Mouse (Mus musculus): Measurements from ENCODE around the gene Rab5c. TPM values are rescaled to one million over a fixed set of nuclear protein-coding genes. Genes with fewer than 3 reads are reported as not detected.

The Rab5c gene
- polyA plus RNA-seq, 1 experiment from 2014 or later: 13.0 TPM

DNA sequence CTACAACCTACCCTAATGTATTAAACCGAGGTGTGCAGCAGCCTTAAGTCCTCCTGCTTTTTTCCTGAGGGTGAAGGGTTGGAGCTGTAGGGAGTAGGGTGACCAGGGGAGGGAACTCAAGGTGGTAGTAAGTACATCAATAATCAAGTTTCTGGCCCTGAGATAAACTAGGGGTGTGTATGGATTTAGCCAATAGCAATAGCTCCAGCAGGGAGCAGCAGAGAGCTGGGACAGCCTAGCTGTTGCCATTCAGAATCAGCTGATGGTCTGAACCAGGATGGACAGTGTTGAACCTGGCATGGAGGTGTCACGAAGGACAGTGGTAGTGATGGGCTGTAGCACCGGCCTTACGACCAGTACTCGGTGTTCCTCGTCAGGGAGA lies 23.5 kb downstream of the Rab5c start:
- 51% methylated on average over 6 of the region's 6 CpGs for WGBS
- peaks cover 48% of the 10 kb centered on the region for H3K4me1 ChIP-seq
- no peaks in the 10 kb centered on the region for H3K27me3 ChIP-seq (replicated peaks; ENCODE audit: low read depth, poor library complexity, severe bottlenecking)
- H3K36me3 ChIP-seq (replicated peaks): peaks cover 61% of the 10 kb centered on the region
- H3K9me3 ChIP-seq: no peaks in the 10 kb centered on the region
- peak; percentile 75 for DNase-seq (ENCODE audit: low spot score)
- peak overlapping the region; percentile 97 for H3K4me3 ChIP-seq
- peak overlapping the region; percentile 99 for H3K27ac ChIP-seq (replicated peaks)

DNA sequence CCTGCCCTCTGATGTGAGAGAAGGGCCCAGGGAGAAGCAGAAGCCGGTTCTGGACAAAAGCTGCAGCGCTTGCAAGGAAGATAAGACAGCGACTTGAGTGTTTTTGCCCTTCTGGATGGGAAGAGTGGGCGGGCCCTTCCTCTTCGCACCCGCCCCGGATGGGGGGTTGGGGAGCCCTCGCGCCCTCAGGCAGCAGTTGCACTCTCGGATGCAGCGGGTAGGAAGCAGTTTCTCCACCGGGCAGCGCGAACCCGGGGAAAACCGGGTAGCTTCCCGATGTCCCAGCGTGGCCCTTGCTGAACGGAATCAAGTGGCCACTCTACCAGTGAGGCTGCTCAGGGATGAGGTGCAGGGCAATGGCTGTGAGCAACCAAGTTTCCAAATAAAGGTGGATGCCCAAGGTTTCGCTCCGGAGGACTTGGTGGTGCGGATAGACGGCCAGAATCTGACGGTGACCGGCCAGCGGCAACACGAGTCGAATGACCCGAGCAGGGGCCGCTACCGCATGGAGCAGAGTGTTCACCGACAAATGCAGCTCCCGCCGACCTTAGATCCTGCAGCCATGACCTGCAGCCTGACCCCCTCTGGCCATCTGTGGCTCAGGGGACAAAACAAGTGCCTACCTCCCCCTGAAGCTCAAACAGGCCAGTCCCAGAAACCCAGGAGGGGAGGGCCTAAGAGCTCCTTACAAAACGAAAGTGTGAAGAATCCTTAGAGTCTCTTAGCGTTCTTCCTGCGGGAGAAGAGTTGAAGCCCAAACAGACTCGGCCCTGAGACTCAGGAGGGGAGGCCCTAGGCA lies 24.1 kb downstream of the Rab5c start, which contains the start of gene Hspb9:
Gene Hspb9 (plus strand): TSS at position 116 of the 799 bp plus-strand sequence.
- DNase-seq (ENCODE audit: low spot score): peak; percentile 79
- H3K36me3 ChIP-seq (replicated peaks): peaks cover 61% of the 10 kb centered on the region
- H3K9me3 ChIP-seq: no peaks in the 10 kb centered on the region
- WGBS: 2% methylated on average over 38 of the region's 38 CpGs
- H3K27me3 ChIP-seq (replicated peaks; ENCODE audit: low read depth, poor library complexity, severe bottlenecking): no peaks in the 10 kb centered on the region
- peak within 1 kb of the TSS; percentile 99 for H3K27ac ChIP-seq (replicated peaks)
- peaks cover 48% of the 10 kb centered on the region for H3K4me1 ChIP-seq
- peak within 1 kb of the TSS; percentile 97 for H3K4me3 ChIP-seq

DNA sequence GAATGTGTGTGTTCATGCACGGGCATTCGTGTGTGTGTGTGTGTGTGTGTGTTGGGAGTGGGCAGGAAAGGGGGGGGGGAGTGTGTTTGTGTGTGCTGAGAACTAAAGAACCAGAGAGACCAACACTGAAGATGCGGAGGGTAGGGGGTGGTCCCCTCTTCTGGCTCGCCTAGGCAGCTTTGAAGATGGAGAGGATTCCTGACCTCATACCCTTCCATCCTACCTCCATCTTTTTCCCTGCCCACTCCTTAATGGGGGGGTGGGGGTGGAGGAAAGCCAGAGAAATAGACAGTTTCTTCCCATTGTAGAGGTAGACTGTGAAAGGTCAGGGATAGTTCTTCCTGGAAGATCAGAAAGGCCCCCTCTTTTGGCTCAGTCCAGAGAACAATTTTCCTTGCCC lies 24.8 kb downstream of the Rab5c start:
- 56% methylated on average over 4 of the region's 4 CpGs for WGBS
- Histone ChIP-seq H3K4me3 (peak overlapping the region; percentile 97), H3K36me3 (replicated peaks) (peaks cover 61% of the 10 kb centered on the region), H3K27ac (replicated peaks) (peak overlapping the region; percentile 99), H3K27me3 (replicated peaks; ENCODE audit: low read depth, poor library complexity, severe bottlenecking) (no peaks in the 10 kb centered on the region), H3K4me1 (peaks cover 48% of the 10 kb centered on the region), H3K9me3 (no peaks in the 10 kb centered on the region)
- no peak for DNase-seq (ENCODE audit: low spot score)

DNA sequence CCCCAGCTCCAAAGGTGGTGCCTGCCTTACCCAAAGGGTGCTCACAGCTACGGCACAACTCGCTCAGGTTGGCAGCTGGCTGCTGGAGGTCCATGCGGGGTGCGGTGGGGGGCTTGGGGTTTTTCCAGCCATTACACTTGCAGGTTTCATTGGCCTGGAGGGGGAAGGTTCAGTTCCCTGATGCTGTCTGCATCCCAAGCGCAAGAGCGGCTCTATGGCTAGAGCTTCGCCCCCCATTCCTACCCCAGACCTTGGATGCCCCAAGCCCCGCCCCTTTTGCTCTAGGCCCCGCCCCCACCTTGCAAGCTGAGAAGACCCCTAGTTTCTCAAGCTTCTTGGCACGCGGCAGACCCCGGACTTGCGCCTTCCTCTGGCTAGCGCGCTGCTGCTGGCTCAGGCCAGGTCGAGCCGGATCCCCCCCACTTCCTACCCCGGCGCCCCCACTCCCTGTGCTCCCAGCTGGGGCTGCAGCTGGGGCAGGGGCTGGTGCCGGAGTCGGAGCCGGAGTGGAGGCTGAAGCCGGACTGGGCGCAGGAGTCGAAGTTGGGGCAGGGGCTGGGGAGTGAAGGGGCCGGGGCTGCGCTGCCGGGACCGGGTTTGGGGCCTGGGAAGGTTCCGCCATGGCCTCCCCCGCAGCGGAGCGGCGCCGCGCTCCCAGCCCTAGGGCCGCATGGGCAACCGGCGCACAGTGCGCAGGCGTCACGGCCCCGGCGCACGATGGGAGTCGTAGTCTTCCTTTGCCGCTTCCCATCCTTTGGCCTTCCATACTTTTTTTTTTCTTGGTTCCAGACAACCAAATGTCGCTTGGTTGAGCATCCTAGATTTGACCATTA lies 26.0 kb downstream of the Rab5c start, which contains the start of gene Kat2a:
Gene Kat2a (minus strand): TSS at position 683 of the 833 bp plus-strand sequence.
- peaks cover 61% of the 10 kb centered on the region for H3K36me3 ChIP-seq (replicated peaks)
- 3% methylated on average over 48 of the region's 48 CpGs for whole genome bisulfite sequencing
- peak; percentile 89 for DNase-seq (ENCODE audit: low spot score)

DNA sequence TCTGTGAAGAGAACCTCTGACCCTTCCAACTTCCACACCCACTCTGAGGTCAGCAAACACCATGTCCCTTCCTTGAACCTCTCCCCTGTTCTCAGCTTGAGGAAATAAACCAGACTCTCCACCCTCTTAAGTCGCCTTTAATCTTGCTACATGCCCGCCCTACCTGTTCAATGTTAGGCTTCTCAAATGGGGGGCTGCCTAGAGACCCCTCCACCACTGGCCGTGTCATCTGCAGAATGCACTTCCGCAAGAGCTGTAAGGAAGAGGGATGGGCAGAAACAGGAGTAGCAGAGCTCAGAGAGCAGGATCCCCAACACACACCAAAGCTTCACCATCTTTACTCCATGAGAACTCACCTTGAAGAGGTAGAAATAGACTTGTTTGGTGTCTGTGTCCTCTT lies 27.0 kb downstream of the Rab5c start:
- Histone ChIP-seq H3K27me3 (replicated peaks; ENCODE audit: low read depth, poor library complexity, severe bottlenecking) (no peaks in the 10 kb centered on the region), H3K9me3 (no peaks in the 10 kb centered on the region), H3K27ac (replicated peaks) (no peak overlapping the region), H3K4me3 (peak overlapping the region; percentile 97), H3K36me3 (replicated peaks) (peaks cover 61% of the 10 kb centered on the region), H3K4me1 (peaks cover 48% of the 10 kb centered on the region)
- 85% methylated on average over 4 of the region's 4 CpGs for whole genome bisulfite sequencing
- no peak for DNase-seq (ENCODE audit: low spot score)

More for the DNA sequence above, 26.0 kb downstream of the Rab5c start, which contains the start of gene Kat2a:
- peaks cover 48% of the 10 kb centered on the region for H3K4me1 ChIP-seq
- no peaks in the 10 kb centered on the region for H3K9me3 ChIP-seq
- H3K27ac ChIP-seq (replicated peaks): peak within 1 kb of the TSS; percentile 99
- no peaks in the 10 kb centered on the region for H3K27me3 ChIP-seq (replicated peaks; ENCODE audit: low read depth, poor library complexity, severe bottlenecking)
- H3K4me3 ChIP-seq: peak within 1 kb of the TSS; percentile 97

DNA sequence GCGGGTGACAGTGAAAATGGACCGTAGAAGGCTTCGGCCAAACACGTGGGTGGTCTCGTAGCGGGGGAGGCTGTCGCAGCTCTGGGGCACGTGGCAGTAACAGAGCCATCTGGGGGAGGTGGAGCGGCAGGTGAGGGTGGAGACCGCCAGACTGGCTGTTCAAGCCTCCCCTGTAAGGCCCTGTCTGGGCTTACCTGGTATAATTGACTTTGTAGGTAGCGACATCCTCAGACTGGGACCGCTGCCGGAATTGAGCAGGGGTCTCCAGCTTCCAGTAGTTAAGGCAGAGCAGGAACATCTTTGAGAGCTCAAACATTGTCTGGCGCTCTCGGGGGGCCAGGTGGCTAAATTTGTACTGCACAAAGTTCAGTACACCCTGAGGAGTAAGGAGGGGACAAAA lies 27.5 kb downstream of the Rab5c start:
- no peak for DNase-seq (ENCODE audit: low spot score)
- H3K9me3 ChIP-seq: no peaks in the 10 kb centered on the region
- no peak overlapping the region for H3K27ac ChIP-seq (replicated peaks)
- peaks cover 61% of the 10 kb centered on the region for H3K36me3 ChIP-seq (replicated peaks)
- peaks cover 46% of the 10 kb centered on the region for H3K4me1 ChIP-seq
- WGBS: 93% methylated on average over 15 of the region's 15 CpGs
- H3K27me3 ChIP-seq (replicated peaks; ENCODE audit: low read depth, poor library complexity, severe bottlenecking): no peaks in the 10 kb centered on the region
- H3K4me3 ChIP-seq: no peak overlapping the region

DNA sequence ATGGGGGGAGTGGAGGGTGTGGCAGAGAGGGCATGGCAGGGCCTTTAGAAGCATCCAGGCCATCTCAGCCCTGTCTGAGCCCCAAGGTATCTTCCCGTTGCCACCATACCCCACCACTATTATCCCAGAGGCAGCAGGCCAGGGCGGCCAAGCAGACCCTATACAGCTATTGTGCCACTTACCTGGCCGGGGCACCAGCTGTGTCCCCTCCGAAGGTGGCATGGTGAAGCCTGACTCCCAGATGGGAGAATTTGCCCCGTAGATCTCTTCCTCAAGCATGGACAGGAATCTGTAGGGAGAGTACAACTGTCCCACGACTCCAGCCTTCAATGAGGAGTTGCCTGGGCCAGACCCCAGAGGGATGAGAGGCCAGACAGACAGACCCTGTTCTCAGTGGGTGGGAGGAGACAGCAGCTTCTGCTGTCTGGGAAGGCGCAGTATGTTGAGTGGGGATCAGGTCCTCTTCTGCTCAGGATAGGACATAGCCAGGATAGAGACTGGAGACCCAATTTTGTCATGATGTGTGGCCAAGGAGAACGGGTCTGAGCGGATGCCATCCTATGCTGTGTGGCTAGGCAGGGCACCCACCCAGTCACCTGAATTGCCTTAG lies 28.7 kb downstream of the Rab5c start:
- H3K4me1 ChIP-seq: peaks cover 46% of the 10 kb centered on the region
- no peaks in the 10 kb centered on the region for H3K27me3 ChIP-seq (replicated peaks; ENCODE audit: low read depth, poor library complexity, severe bottlenecking)
- H3K4me3 ChIP-seq: no peak overlapping the region
- peaks cover 65% of the 10 kb centered on the region for H3K36me3 ChIP-seq (replicated peaks)
- H3K27ac ChIP-seq (replicated peaks): no peak overlapping the region
- no peak for DNase-seq (ENCODE audit: low spot score)
- no peaks in the 10 kb centered on the region for H3K9me3 ChIP-seq
- WGBS: 93% methylated on average over 9 of the region's 9 CpGs

DNA sequence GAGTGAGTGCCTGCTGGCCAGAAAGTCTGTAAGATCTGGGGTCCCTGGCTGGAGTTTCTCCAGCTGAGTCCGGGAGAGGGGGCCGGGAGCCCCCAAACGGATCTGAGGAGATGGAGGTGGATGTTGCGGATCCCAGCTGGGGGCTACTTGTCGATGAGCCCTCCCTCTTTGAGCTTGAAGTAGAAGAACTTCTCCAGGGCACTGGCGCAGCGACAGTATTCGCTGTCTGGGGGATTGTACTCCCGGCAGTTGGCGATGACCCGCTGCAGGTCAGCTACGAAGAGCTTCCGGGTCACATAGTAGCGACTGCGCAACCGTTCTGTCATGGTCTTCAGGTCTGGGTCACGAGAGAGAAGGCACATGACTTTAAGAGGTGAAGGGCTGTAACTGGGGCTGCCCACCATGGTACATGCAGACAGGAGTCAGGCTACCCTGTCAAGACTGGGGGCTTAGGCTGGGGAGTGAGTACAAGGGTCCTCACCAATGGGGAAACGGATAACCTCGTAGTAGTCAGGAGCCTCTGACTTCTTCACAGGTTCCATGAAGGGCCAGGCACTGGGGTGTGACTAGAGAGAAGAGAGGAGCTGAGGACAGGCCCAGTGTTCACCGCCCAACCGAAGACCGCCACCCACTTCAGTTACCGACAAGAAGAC lies 32.8 kb downstream of the Rab5c start:
- Histone ChIP-seq H3K9me3 (no peaks in the 10 kb centered on the region), H3K27ac (replicated peaks) (no peak overlapping the region), H3K27me3 (replicated peaks; ENCODE audit: low read depth, poor library complexity, severe bottlenecking) (peaks cover 9% of the 10 kb centered on the region; the same call in 1 of the 2 replicates), H3K4me1 (peaks cover 43% of the 10 kb centered on the region), H3K36me3 (replicated peaks) (peaks cover 60% of the 10 kb centered on the region), H3K4me3 (no peak overlapping the region)
- WGBS: 91% methylated on average over 23 of the region's 23 CpGs
- no peak for DNase-seq (ENCODE audit: low spot score)

DNA sequence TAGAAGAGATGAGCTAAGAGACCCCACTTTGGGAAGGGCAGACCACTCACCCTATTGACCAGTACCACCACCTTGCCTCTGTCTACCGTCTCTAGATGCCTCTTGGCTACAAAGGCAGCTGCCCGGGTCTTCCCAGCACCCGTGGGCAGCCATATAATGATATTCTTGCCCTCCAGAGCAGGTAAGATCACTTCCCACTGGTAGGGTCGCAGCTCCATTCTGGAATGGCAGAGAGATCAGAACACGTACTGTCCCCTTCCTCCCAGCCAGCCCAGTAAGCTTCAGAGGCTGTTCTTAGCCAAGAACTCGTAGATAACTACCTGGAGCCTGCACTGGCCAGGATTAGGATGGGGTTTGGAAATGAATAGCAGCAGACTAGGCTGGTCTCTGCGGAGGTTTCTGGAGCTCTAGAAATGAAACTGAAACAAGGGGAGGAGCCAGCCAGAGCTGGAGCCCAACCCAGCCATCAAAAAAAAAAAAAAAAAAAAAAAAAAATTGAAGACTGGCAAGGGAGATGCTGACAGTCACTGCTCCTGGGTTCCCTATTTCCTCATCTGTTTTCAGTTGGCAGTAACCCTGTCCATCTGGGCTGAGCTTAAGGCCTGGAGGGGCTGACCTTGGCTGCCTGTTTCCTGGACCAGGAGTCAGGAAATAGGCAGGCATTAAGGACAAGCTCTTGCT lies 34.0 kb downstream of the Rab5c start, which contains the start of gene Dhx58:
Gene Dhx58 (minus strand): TSS at position 421 of the 681 bp plus-strand sequence.
- H3K27me3 ChIP-seq (replicated peaks; ENCODE audit: low read depth, poor library complexity, severe bottlenecking): peaks cover 9% of the 10 kb centered on the region; the same call in 1 of the 2 replicates
- 72% methylated on average over 7 of the region's 7 CpGs for WGBS
- peaks cover 43% of the 10 kb centered on the region for H3K4me1 ChIP-seq
- no peaks in the 10 kb centered on the region for H3K9me3 ChIP-seq
- H3K36me3 ChIP-seq (replicated peaks): peaks cover 48% of the 10 kb centered on the region
- no peak within 1 kb of the TSS for H3K27ac ChIP-seq (replicated peaks)
- peak; percentile 20 for DNase-seq (ENCODE audit: low spot score)
- H3K4me3 ChIP-seq: peak within 1 kb of the TSS; percentile 26; the same call in 1 of the 2 replicates

DNA sequence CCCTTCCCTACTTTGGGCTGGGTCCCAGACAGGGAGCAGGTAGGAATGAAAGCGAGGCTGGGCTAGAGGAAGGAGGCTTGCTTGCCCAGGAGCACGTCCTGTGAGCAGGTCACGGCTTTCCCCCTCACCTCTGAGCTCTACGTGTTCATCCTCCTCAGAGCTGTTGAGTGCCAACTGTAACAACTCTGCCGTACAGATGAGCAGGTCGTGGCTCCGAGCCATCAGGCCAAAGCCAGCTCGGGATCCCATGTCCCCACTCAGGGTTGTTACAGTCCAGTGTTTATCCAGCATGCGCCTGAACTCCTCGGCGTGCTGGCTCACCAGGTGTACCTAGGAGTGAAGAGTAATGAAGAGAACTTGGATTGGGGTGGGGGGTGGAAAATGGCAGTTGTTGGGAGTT lies 34.6 kb downstream of the Rab5c start:
- peaks cover 9% of the 10 kb centered on the region; the same call in 1 of the 2 replicates for H3K27me3 ChIP-seq (replicated peaks; ENCODE audit: low read depth, poor library complexity, severe bottlenecking)
- H3K4me3 ChIP-seq: no peak overlapping the region
- DNase-seq (ENCODE audit: low spot score): no peak
- no peak overlapping the region for H3K27ac ChIP-seq (replicated peaks)
- 72% methylated on average over 11 of the region's 11 CpGs for WGBS
- H3K4me1 ChIP-seq: peaks cover 43% of the 10 kb centered on the region
- no peaks in the 10 kb centered on the region for H3K9me3 ChIP-seq
- H3K36me3 ChIP-seq (replicated peaks): peaks cover 42% of the 10 kb centered on the region

DNA sequence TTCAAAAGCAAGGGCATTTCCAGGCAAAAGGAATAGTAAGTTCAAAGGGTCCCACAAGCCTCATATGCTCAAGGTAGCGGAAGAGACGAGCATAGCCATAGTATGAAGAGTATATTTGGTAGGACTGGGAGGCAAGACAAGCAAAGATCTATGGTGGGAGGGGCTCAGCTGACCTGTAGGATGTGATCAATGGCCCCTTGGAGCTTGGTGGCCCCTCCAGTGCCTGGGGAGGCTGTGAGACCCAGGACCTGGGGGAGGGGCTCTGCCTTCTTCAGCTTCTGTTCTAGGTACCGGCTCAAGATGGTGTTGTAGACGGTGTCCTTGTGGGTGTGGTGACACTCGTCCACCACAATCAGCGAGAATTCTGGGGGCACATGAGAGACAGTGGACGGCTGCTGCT lies 35.1 kb downstream of the Rab5c start:
- peak overlapping the region; percentile 26; the same call in 1 of the 2 replicates for H3K4me3 ChIP-seq
- 43% methylated on average over 7 of the region's 7 CpGs for WGBS
- H3K36me3 ChIP-seq (replicated peaks): peaks cover 37% of the 10 kb centered on the region
- no peaks in the 10 kb centered on the region for H3K9me3 ChIP-seq
- H3K27me3 ChIP-seq (replicated peaks; ENCODE audit: low read depth, poor library complexity, severe bottlenecking): peaks cover 9% of the 10 kb centered on the region; the same call in 1 of the 2 replicates
- DNase-seq (ENCODE audit: low spot score): no peak
- H3K27ac ChIP-seq (replicated peaks): no peak overlapping the region
- peaks cover 43% of the 10 kb centered on the region for H3K4me1 ChIP-seq
